Mouse (Mus musculus) hindbrain, embryonic 16.5 days (tissue): ENCODE measurements at regions not wholly inside any gene's neighbourhood (a gene's known extent, or its start where the extent isn't known, plus 50 kb on each side); places are given as distances from the start of the nearest gene placed in this dataset.
"Not testable (repeated sequence)": the region's sequence is repeated elsewhere in the genome, so short reads cannot be mapped to it uniquely, and the experiment has no call there.

ENCODE experiments used
- ATAC-seq: fragments of 200-750 bp; cut with Nextera tagmentation; 2 replicates; pipeline ENCODE4 v1.8.0; 2017; ENCODE audit warnings: moderate TSS enrichment, moderate library complexity
- H3K27ac ChIP-seq: fragments of 300-500 bp; sonication (generic); 2 replicates; pipeline ENCODE4 v1.5.1; 2014; ENCODE audit warnings: low read depth, mild to moderate bottlenecking, control low read depth, low read length, moderate library complexity
- H3K27me3 ChIP-seq: fragments of 300-500 bp; sonication (generic); replicated peaks from 2 replicates; pipeline ENCODE4 v1.6.1; 2014; ENCODE audit warnings: low read length; ENCODE audit not compliant: control insufficient read depth, insufficient read depth
- H3K36me3 ChIP-seq: fragments of 300-500 bp; sonication (generic); 2 replicates; pipeline ENCODE4 v1.6.1; 2014; ENCODE audit warnings: mild to moderate bottlenecking, low read length, moderate library complexity, mixed read lengths; ENCODE audit not compliant: control insufficient read depth, insufficient read depth
- H3K4me1 ChIP-seq: fragments of 300-500 bp; sonication (generic); 2 replicates; pipeline ENCODE4 v1.6.1; 2014; ENCODE audit warnings: low read depth, low read length; ENCODE audit not compliant: control insufficient read depth, insufficient read depth
- H3K4me2 ChIP-seq: fragments of 300-500 bp; sonication (generic); 2 replicates; pipeline ENCODE4 v1.6.1; 2014; ENCODE audit warnings: mild to moderate bottlenecking, low read length, control low read depth, moderate library complexity
- H3K4me3 ChIP-seq: fragments of 300-500 bp; sonication (generic); 2 replicates; pipeline ENCODE4 v1.5.1; 2014; ENCODE audit warnings: mild to moderate bottlenecking, low read length, control low read depth, moderate library complexity
- H3K9ac ChIP-seq: fragments of 300-500 bp; sonication (generic); 2 replicates; pipeline ENCODE4 v1.6.1; 2014; ENCODE audit warnings: low read depth, mild to moderate bottlenecking, control low read depth, low read length, moderate library complexity
- H3K9me3 ChIP-seq: fragments of 300-500 bp; sonication (generic); 2 replicates; pipeline ENCODE4 v1.6.1; 2014; ENCODE audit warnings: mild to moderate bottlenecking, low read length, moderate library complexity; ENCODE audit not compliant: control insufficient read depth
- WGBS: fragments of 180-500 bp; shearing (Covaris S2); extraction: QIAGEN DNeasy Blood & Tissue Kit; methylation state at CpG from one replicate; pipeline ENCODE4 v1.1.7; 2014; 5-methylcytosine and 5-hydroxymethylcytosine counted together

DNA sequence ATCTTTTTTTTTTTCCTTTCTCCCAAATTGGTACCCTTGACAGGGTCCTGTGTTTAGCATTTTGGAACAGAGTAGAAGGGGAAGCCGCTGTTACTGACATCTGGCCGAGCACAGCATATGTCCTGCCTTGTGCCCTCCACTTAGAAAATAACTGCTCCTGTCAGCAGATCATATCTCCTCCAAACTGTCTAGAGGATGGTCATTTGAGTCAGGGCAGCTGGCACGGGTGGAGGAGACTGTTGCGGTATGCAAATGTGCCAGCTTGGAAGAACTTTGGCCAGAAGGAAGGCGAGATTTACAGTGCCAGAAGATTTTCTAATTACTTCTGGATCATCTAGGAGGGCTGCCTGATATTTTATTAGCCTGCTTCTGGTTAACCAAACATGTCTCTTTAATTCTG lies 134.7 kb upstream of the Cpne8 start:
- Histone ChIP-seq H3K9ac (no peak overlapping the region), H3K36me3 (no peaks in the 10 kb centered on the region), H3K27me3 (no peaks in the 10 kb centered on the region), H3K4me2 (no peak overlapping the region), H3K9me3 (no peaks in the 10 kb centered on the region), H3K27ac (no peak overlapping the region), H3K4me1 (no peaks in the 10 kb centered on the region), H3K4me3 (no peak overlapping the region)
- WGBS: 76% methylated on average over 5 of the region's 5 CpGs
- no peak for ATAC-seq

DNA sequence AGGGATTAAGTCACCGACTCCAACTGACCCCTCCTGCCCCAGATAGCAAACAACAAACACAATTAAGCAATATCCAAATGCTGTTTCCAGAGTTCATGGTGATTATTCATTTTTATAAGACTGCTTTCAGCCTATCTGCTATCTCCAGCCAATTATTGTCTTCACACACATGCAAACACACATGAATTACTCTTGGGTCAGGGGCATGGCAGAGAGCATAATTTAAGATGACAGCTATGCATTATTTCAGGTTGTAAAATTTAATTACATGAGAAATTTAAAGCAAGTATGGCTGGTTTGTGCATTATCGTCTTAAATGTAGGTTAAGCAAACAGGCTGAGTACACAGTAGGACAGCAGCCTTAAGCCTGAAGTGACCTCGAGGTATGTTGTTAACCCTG lies 131.1 kb upstream of the Cpne8 start:
- 63% methylated on average over 3 of the region's 3 CpGs for WGBS
- Histone ChIP-seq H3K4me2 (no peak overlapping the region), H3K9ac (no peak overlapping the region), H3K27me3 (no peaks in the 10 kb centered on the region), H3K36me3 (no peaks in the 10 kb centered on the region), H3K4me1 (no peaks in the 10 kb centered on the region), H3K27ac (no peak overlapping the region), H3K9me3 (0 out of 2 replicates have a peak, but pooled peaks cover under 1% of the 10 kb centered on the region), H3K4me3 (no peak overlapping the region)
- ATAC-seq: no peak

DNA sequence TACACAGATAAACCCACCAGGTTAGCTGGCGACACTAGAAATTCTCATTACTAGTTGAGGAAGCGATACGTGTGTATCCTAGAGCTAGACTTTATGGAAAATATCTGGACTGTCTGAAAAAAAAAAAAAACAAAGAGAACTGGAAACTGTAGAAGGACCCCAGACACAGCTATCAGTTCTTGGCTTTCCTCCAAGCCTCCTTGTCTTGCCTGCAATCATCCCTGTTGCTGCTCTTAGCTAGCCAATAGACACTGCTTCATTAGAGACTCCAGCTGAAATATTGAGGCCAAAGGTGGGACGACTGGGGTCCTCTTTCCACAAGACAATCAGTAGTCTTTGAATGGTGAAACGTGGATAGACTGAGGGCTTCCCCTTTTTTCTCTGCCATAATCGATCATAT lies 129.0 kb upstream of the Cpne8 start:
- Histone ChIP-seq H3K9ac (no peak overlapping the region), H3K9me3 (0 out of 2 replicates have a peak, but pooled peaks cover 2% of the 10 kb centered on the region), H3K36me3 (no peaks in the 10 kb centered on the region), H3K4me2 (no peak overlapping the region), H3K4me1 (no peaks in the 10 kb centered on the region), H3K27me3 (no peaks in the 10 kb centered on the region), H3K27ac (no peak overlapping the region), H3K4me3 (no peak overlapping the region)
- ATAC-seq: no peak
- WGBS: 56% methylated on average over 6 of the region's 6 CpGs

DNA sequence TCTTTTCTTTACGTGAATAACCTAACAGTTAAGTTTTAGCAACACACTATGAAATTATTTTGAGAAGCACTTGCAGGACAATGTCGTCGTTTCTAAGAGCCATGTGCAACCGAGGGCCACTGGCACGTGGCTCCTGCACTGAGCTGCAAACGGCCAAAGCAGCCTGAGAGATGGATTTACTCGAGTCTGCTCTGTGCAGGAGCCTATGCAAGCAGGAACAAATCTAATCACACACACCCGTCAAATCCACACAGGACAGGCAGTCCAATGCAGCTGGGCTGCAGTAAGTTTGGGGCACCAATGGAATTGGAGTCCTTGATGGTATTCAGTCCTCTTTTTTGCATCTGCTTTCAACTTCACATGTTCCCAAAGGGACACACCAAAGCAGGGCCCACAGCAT lies 118.8 kb upstream of the Cpne8 start:
- H3K9me3 ChIP-seq: no peaks in the 10 kb centered on the region
- no peaks in the 10 kb centered on the region for H3K36me3 ChIP-seq
- H3K9ac ChIP-seq: no peak overlapping the region
- no peaks in the 10 kb centered on the region for H3K4me1 ChIP-seq
- no peak overlapping the region for H3K4me3 ChIP-seq
- 82% methylated on average over 8 of the region's 8 CpGs for WGBS
- no peaks in the 10 kb centered on the region for H3K27me3 ChIP-seq
- no peak overlapping the region for H3K4me2 ChIP-seq
- no peak for ATAC-seq
- no peak overlapping the region for H3K27ac ChIP-seq

DNA sequence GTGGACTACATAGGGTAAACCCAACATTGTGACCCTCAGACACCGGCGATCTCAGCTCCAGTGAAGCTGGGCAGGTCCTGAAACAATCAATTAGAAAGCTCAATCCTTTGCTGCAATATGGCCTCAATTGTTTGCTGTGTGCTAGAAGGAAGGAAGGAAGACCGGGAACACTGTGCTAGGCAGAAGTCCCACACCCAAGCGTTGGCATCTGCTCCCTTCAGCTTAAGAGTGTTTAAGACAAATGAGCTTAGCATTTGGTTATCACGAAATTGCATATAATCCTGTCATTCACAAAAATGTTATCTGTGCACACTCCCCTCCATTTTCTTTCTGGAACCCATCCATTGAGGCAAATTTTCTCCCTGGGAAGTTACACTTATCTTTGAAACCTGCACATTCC lies 110.7 kb upstream of the Cpne8 start:
- WGBS: 80% methylated on average over 5 of the region's 5 CpGs

DNA sequence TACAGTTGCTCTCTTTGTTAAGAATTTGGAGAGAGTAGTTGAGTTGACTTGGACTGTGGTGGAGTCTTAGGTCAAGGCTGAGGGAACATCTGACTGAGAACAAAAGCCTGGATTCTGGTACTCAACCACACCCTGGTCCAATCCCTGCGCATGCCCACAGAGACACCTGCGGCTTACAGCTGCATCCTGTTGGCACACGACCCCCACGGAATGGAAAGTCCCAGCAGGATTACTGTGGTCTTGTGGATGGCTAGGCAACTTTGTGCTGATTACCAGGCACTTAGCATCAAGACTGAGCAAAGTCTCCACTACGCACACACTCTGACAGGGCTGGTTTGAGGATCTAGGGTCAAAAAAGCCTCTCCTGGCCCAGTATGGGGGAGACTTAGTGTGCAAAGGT lies 105.5 kb upstream of the Cpne8 start:
- 90% methylated on average over 5 of the region's 5 CpGs for WGBS
- no peaks in the 10 kb centered on the region for H3K4me1 ChIP-seq
- H3K36me3 ChIP-seq: no peaks in the 10 kb centered on the region
- no peaks in the 10 kb centered on the region for H3K27me3 ChIP-seq
- ATAC-seq: no peak
- no peak overlapping the region for H3K4me3 ChIP-seq
- H3K27ac ChIP-seq: no peak overlapping the region
- H3K9me3 ChIP-seq: no peaks in the 10 kb centered on the region
- H3K9ac ChIP-seq: no peak overlapping the region
- no peak overlapping the region for H3K4me2 ChIP-seq

More for the DNA sequence above, 110.7 kb upstream of the Cpne8 start:
- Histone ChIP-seq H3K27me3 (no peaks in the 10 kb centered on the region), H3K36me3 (no peaks in the 10 kb centered on the region), H3K4me3 (no peak overlapping the region), H3K27ac (no peak overlapping the region), H3K4me2 (no peak overlapping the region), H3K9me3 (no peaks in the 10 kb centered on the region), H3K9ac (no peak overlapping the region), H3K4me1 (no peaks in the 10 kb centered on the region)
- ATAC-seq: no peak

DNA sequence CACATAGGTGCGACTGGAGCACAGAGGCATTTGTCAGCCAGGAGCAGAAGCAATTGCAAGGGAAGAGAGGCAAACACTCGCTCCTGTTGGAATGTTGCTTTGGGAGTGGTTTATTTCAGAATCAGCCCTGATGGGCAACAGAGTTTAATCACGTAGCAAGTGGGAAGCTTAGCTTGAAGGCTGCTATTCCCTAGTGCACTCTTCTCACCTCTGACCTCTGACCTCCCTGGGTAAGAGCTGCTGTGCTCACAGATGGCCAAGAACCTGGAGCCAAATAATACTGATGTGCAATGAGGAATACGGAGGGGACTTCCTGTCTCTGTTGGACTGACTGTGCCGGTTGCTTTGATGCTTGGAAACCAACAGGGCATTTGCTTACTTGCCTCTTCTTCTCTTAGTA lies 88.3 kb upstream of the Cpne8 start:
- Histone ChIP-seq H3K36me3 (no peaks in the 10 kb centered on the region), H3K27ac (no peak overlapping the region), H3K4me1 (no peaks in the 10 kb centered on the region), H3K4me2 (no peak overlapping the region), H3K9me3 (no peaks in the 10 kb centered on the region), H3K27me3 (no peaks in the 10 kb centered on the region), H3K4me3 (no peak overlapping the region), H3K9ac (no peak overlapping the region)
- ATAC-seq: no peak
- WGBS: 62% methylated on average over 5 of the region's 5 CpGs

DNA sequence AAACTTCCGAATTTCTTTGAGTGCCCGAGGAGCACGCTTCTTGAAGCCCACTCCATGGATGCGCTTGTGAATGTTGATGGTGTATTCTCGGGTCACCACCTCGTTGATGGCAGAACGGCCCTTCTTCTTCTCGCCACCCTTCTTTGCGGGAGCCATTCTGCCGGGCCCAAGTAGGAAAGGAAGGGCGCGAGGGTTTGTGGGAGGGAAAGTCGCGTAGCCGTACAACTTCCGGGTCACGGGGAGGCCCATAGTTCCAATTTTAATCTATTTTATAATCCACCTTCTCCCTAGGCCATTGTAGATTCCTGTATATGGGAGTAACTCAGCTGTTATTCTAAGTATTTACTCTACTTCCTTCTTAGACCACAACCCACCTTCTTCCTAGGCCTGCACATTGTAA lies 85.3 kb upstream of the Cpne8 start:
- WGBS: 97% methylated on average over 8 of the region's 17 CpGs

DNA sequence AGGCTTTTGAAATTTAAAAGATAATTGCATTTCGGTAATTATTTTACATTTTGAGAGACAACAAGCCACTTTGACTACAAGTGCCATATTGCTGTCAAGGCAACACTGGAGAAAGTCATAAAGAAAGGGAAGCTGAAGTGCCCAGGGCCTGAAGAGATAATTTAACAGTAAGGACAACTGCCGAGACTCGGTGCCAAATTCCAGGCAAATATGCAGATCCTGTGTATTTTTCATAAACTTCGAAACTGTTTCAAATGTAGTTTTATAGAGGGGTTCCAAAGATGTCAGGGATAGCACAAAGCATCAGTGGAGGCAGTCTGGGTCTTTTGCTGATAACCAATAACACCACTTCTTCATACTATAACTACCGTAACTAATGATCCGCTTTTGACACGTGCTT lies 54.7 kb upstream of the Cpne8 start:
- H3K27ac ChIP-seq: no peak overlapping the region
- WGBS: 87% methylated on average over 7 of the region's 7 CpGs
- no peaks in the 10 kb centered on the region for H3K27me3 ChIP-seq
- no peaks in the 10 kb centered on the region for H3K9me3 ChIP-seq
- H3K9ac ChIP-seq: no peak overlapping the region
- H3K4me1 ChIP-seq: no peaks in the 10 kb centered on the region
- no peak overlapping the region for H3K4me3 ChIP-seq
- no peak for ATAC-seq
- H3K4me2 ChIP-seq: no peak overlapping the region
- no peaks in the 10 kb centered on the region for H3K36me3 ChIP-seq

More for the DNA sequence above, 85.3 kb upstream of the Cpne8 start:
- H3K4me1 ChIP-seq, H3K4me3 ChIP-seq, H3K9me3 ChIP-seq, H3K27ac ChIP-seq, H3K9ac ChIP-seq, ATAC-seq, H3K36me3 ChIP-seq, H3K27me3 ChIP-seq, H3K4me2 ChIP-seq: not testable (repeated sequence)
